Mouse (Mus musculus) CH12.LX (cell line): ENCODE data around the gene Ifna4.
"Not testable (repeated sequence)": the region's sequence is repeated elsewhere in the genome, so short reads cannot be mapped to it uniquely, and the experiment has no call there.

Experiments used
- CTCF ChIP-seq, 2 experiments: IDR thresholded peaks in 1 of 2; conservative IDR thresholded peaks in 1 of 2; 2 replicates each; pipeline ENCODE4 v1.5.1; 2011 to 2012; ENCODE audit warnings: low read depth in 2 of 2, low read length in 2 of 2, improper control_type of control experiment in 1 of 2, inconsistent platforms in 1 of 2, mild to moderate bottlenecking in 1 of 2, moderate library complexity in 1 of 2
- EP300 ChIP-seq: IDR thresholded peaks from 2 replicates; pipeline ENCODE4 v1.6.1; 2011; ENCODE audit warnings: low read length, improper control_type of control experiment
- IRF4 ChIP-seq: IDR thresholded peaks from 2 replicates; pipeline ENCODE4 v1.6.1; 2014; ENCODE audit warnings: low read depth, mild to moderate bottlenecking, inconsistent platforms, low read length, improper control_type of control experiment
- MAFK ChIP-seq: IDR thresholded peaks from 2 replicates; pipeline ENCODE4 v1.6.1; 2011; ENCODE audit warnings: low read length, improper control_type of control experiment; ENCODE audit not compliant: insufficient replicate concordance
- MAX ChIP-seq: IDR thresholded peaks from 2 replicates; pipeline ENCODE4 v1.6.1; 2011; ENCODE audit warnings: low read length, improper control_type of control experiment
- MAZ ChIP-seq: IDR thresholded peaks from 2 replicates; pipeline ENCODE4 v1.6.1; 2012; ENCODE audit warnings: low read depth, mild to moderate bottlenecking, inconsistent platforms, low read length, improper control_type of control experiment, moderate library complexity
- MYC ChIP-seq: IDR thresholded peaks from 2 replicates; pipeline ENCODE4 v1.6.1; 2011; ENCODE audit warnings: low read depth, mild to moderate bottlenecking, improper control_type of control experiment, low read length
- PAX5 ChIP-seq: IDR thresholded peaks from 2 replicates; pipeline ENCODE4 v1.6.1; 2012; ENCODE audit warnings: low read length, inconsistent platforms, mixed read lengths
- POLR2A ChIP-seq: IDR thresholded peaks from 2 replicates; pipeline ENCODE4 v1.6.1; 2011; ENCODE audit warnings: low read depth, mild to moderate bottlenecking, improper control_type of control experiment, low read length
- USF1 ChIP-seq: IDR thresholded peaks from 2 replicates; pipeline ENCODE4 v1.6.1; 2014; ENCODE audit warnings: low read depth, mild to moderate bottlenecking, inconsistent platforms, low read length, improper control_type of control experiment
- ZC3H11A ChIP-seq: IDR thresholded peaks from 2 replicates; pipeline ENCODE4 v1.6.1; 2012; ENCODE audit warnings: low read depth, mild to moderate bottlenecking, inconsistent platforms, low read length, improper control_type of control experiment
- ZKSCAN1 ChIP-seq: IDR thresholded peaks from 2 replicates; pipeline ENCODE4 v1.6.1; 2012; ENCODE audit warnings: low read depth, inconsistent platforms, low read length, improper control_type of control experiment, borderline replicate concordance

- not testable (repeated sequence) for TF ChIP-seq MYC; CTCF (conservative IDR thresholded peaks at IDR 0.05 in 1 of 2, IDR thresholded peaks at IDR 0.05 in 1 of 2; ENCODE audit: low read depth in 2 of 2, low read length in 2 of 2); MAZ; POLR2A; MAX; EP300; USF1; ZKSCAN1; MAFK; IRF4; ZC3H11A; PAX5
Observed at GRCm38 (mm10) chr4:88799365-88799764, 42.3 kb upstream of the Ifna4 start, which contains the start of gene Gm13285.
